Mouse (Mus musculus) heart, postnatal 0 days (tissue): ENCODE measurements at regions not wholly inside any gene's neighbourhood (a gene's known extent, or its start where the extent isn't known, plus 50 kb on each side); places are given as distances from the start of the nearest gene placed in this dataset.

Source experiments
- ATAC-seq: fragments of 200-750 bp; cut with Nextera tagmentation; 2 replicates; pipeline ENCODE4 v1.8.0; 2017; ENCODE audit warnings: low read depth, moderate number of reproducible peaks, moderate library complexity; ENCODE audit not compliant: insufficient read depth
- DNase-seq: peaks from one replicate; pipeline ENCODE4 v3.0.0-alpha.2; 2016; ENCODE audit warnings: low spot score
- H3K27ac ChIP-seq: fragments of 300-500 bp; sonication (generic); 2 replicates; pipeline ENCODE4 v1.5.1; 2014; ENCODE audit warnings: low read depth, mild to moderate bottlenecking
- H3K27me3 ChIP-seq: fragments of 300-500 bp; sonication (generic); 2 replicates; pipeline ENCODE4 v1.6.1; 2014; ENCODE audit warnings: low read length, mixed read lengths; ENCODE audit not compliant: control insufficient read depth, insufficient read depth
- H3K36me3 ChIP-seq: fragments of 300-500 bp; sonication (generic); replicated peaks from 2 replicates; pipeline ENCODE4 v1.6.1; 2014; ENCODE audit warnings: low read length, mixed read lengths; ENCODE audit not compliant: control insufficient read depth, insufficient read depth
- H3K4me1 ChIP-seq: fragments of 300-500 bp; sonication (generic); 2 replicates; pipeline ENCODE4 v1.6.1; 2014; ENCODE audit warnings: antibody characterized with exemption; ENCODE audit not compliant: control insufficient read depth, insufficient read depth
- H3K4me2 ChIP-seq: fragments of 300-500 bp; sonication (generic); 2 replicates; pipeline ENCODE4 v1.6.1; 2014; ENCODE audit warnings: low read depth, mild to moderate bottlenecking, low read length, moderate library complexity
- H3K4me3 ChIP-seq: fragments of 300-500 bp; sonication (generic); 2 replicates; pipeline ENCODE4 v1.5.1; 2014; ENCODE audit warnings: low read depth, low read length
- H3K9ac ChIP-seq: fragments of 300-500 bp; sonication (generic); replicated peaks from 2 replicates; pipeline ENCODE4 v1.6.1; 2014; ENCODE audit warnings: low read depth, low read length, mixed read lengths
- H3K9me3 ChIP-seq: fragments of 300-500 bp; sonication (generic); replicated peaks from 2 replicates; pipeline ENCODE4 v1.6.1; 2016; ENCODE audit warnings: low read length; ENCODE audit not compliant: control insufficient read depth
- CTCF ChIP-seq: IDR thresholded peaks from 2 replicates; pipeline ENCODE4 v1.5.1; 2016; ENCODE audit warnings: antibody characterized with exemption, control low read depth, low read depth
- EP300 ChIP-seq: IDR thresholded peaks from 2 replicates; pipeline ENCODE4 v1.6.1; 2016; ENCODE audit warnings: antibody characterized with exemption, low read depth
- WGBS: fragments of 180-500 bp; shearing (Covaris S2); extraction: QIAGEN DNeasy Blood & Tissue Kit; methylation state at CpG from one replicate; pipeline ENCODE4 v1.1.7; 2014; 5-methylcytosine and 5-hydroxymethylcytosine counted together

- Histone ChIP-seq H3K27me3 (no peaks in the 10 kb centered on the region), H3K27ac (no peak overlapping the region), H3K4me3 (no peak overlapping the region), H3K36me3 (no peaks in the 10 kb centered on the region), H3K9me3 (no peaks in the 10 kb centered on the region), H3K9ac (no peak overlapping the region), H3K4me1 (no peaks in the 10 kb centered on the region), H3K4me2 (no peak overlapping the region)
- TF ChIP-seq EP300 (no peak), CTCF (no peak)
- no peak for DNase-seq
- no peak for ATAC-seq
- WGBS: 71% methylated on average over 7 of the region's 7 CpGs
Observed at GRCm38 (mm10) chr2:51566554-51567246, 60.6 kb upstream of the Tas2r134 start.

GRCm38 (mm10) chr2:51563881-51564280 is 63.4 kb upstream of the Tas2r134 start:
- Histone ChIP-seq H3K27ac (0 out of 2 replicates have a peak overlapping the region, but pooled peaks have one; percentile 13), H3K4me3 (no peak overlapping the region), H3K4me1 (no peaks in the 10 kb centered on the region), H3K9ac (no peak overlapping the region), H3K27me3 (no peaks in the 10 kb centered on the region), H3K9me3 (no peaks in the 10 kb centered on the region), H3K36me3 (no peaks in the 10 kb centered on the region), H3K4me2 (no peak overlapping the region)
- WGBS: 50% methylated on average over 5 of the region's 5 CpGs
- ATAC-seq (no peak), DNase-seq (no peak)
- no peak for TF ChIP-seq CTCF
- no peak for TF ChIP-seq EP300

GRCm38 (mm10) chr2:51563240-51563639 is 64.1 kb upstream of the Tas2r134 start:
- 75% methylated on average over 1 of the region's 1 CpGs for WGBS
- Histone ChIP-seq H3K9ac (no peak overlapping the region), H3K4me1 (no peaks in the 10 kb centered on the region), H3K27me3 (no peaks in the 10 kb centered on the region), H3K36me3 (no peaks in the 10 kb centered on the region), H3K4me2 (no peak overlapping the region), H3K4me3 (no peak overlapping the region), H3K9me3 (no peaks in the 10 kb centered on the region), H3K27ac (0 out of 2 replicates have a peak overlapping the region, but pooled peaks have one; percentile 13)
- DNase-seq (peak; percentile 9), ATAC-seq (0 out of 2 replicates have a peak, but pooled peaks have one; percentile 14)
- peak; percentile 49; the same call in 1 of the 2 replicates for TF ChIP-seq EP300
- no peak for TF ChIP-seq CTCF

GRCm38 (mm10) chr2:51550863-51551262 is 76.4 kb upstream of the Tas2r134 start:
- no peak overlapping the region for H3K27ac ChIP-seq
- no peaks in the 10 kb centered on the region for H3K27me3 ChIP-seq
- H3K36me3 ChIP-seq: no peaks in the 10 kb centered on the region
- no peak for ATAC-seq
- DNase-seq: no peak
- no peak overlapping the region for H3K4me2 ChIP-seq
- no peak for TF ChIP-seq CTCF
- no peak for TF ChIP-seq EP300
- 65% methylated on average over 7 of the region's 7 CpGs for WGBS
- no peaks in the 10 kb centered on the region for H3K9me3 ChIP-seq
- H3K4me3 ChIP-seq: no peak overlapping the region
- no peak overlapping the region for H3K9ac ChIP-seq
- no peaks in the 10 kb centered on the region for H3K4me1 ChIP-seq

- H3K9me3 ChIP-seq: no peaks in the 10 kb centered on the region
- no peak overlapping the region for H3K4me2 ChIP-seq
- no peak for ATAC-seq
- H3K4me3 ChIP-seq: no peak overlapping the region
- no peak for DNase-seq
- H3K27ac ChIP-seq: no peak overlapping the region
- no peak for TF ChIP-seq CTCF
- TF ChIP-seq EP300: no peak
- no peak overlapping the region for H3K9ac ChIP-seq
- H3K4me1 ChIP-seq: no peaks in the 10 kb centered on the region
- H3K36me3 ChIP-seq: no peaks in the 10 kb centered on the region
- WGBS: 79% methylated on average over 5 of the region's 5 CpGs
- H3K27me3 ChIP-seq: no peaks in the 10 kb centered on the region
Observed at GRCm38 (mm10) chr2:51549125-51549524, 78.2 kb upstream of the Tas2r134 start.

GRCm38 (mm10) chr2:51546181-51546580 is 81.1 kb upstream of the Tas2r134 start:
- no peak for DNase-seq
- no peak overlapping the region for H3K9ac ChIP-seq
- no peaks in the 10 kb centered on the region for H3K36me3 ChIP-seq
- no peaks in the 10 kb centered on the region for H3K9me3 ChIP-seq
- H3K27ac ChIP-seq: no peak overlapping the region
- no peaks in the 10 kb centered on the region for H3K27me3 ChIP-seq
- 84% methylated on average over 3 of the region's 3 CpGs for WGBS
- ATAC-seq: no peak
- no peak overlapping the region for H3K4me3 ChIP-seq
- H3K4me1 ChIP-seq: no peaks in the 10 kb centered on the region
- no peak for TF ChIP-seq EP300
- TF ChIP-seq CTCF: no peak
- no peak overlapping the region for H3K4me2 ChIP-seq
